Mouse (Mus musculus): ENCODE measurements at regions not wholly inside any gene's neighbourhood (a gene's known extent, or its start where the extent isn't known, plus 50 kb on each side); places are given as distances from the start of the nearest gene placed in this dataset.

DNA sequence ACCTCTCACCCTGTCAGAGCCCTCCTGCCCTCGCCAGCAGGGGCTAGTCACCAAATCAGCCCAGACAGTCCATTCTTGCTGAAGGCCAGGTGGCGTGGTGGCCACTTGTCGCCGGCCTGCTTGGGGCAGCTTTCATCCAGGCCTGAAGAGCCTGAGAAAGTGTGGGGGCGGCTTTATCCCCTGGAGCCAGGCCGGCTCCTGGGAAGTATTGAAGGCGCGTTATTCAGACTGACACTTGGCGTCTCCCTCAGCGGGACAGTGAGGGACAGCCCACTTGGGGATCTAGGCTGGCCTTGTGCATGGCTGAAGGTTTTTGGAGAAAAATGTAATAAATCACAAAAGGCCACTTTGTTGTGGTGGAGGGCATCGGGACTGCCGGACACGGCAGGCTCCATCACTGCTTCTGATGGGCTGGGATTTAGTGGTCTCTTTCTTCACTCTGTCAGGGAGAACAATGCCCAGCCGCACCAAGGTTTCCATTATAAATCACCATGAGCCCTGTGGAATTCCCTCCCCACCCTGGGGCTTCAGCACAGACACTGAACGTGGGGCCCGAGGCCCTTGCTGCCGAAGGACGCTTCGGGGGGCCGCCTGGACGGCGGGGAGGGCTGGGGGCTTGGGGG is 75.8 kb upstream of the Ccnd1 start:
- Histone ChIP-seq H3K27me3 (ENCODE audit: control insufficient read depth, insufficient read depth, low read length) (no peaks in the 10 kb centered on the region), H3K4me1 (replicated peaks; ENCODE audit: control insufficient read depth in 2 of 2, insufficient read depth in 2 of 2, low read length in 1 of 2) (peaks cover 0 to 4% of the 10 kb centered on the region in 2 experiments; a peak in 2 of 4 replicates), H3K9ac (replicated peaks) (no peak overlapping the region), H3K36me3 (replicated peaks; ENCODE audit: control insufficient read depth, insufficient read depth, low read depth) (no peaks in the 10 kb centered on the region), H3K27ac (no peak overlapping the region), H3K4me3 (ENCODE audit: insufficient read depth in 1 of 2, low read depth in 2 of 2, low read length in 2 of 2) (no peak overlapping the region), H3K9me3 (ENCODE audit: control insufficient read depth, low read length) (no peaks in the 10 kb centered on the region), H3K4me2 (ENCODE audit: low read depth) (no peak overlapping the region)
- DNase-seq (ENCODE audit: low read depth in 3 of 3, low spot score in 3 of 3) = no peak
- no peak for TF ChIP-seq EP300 (IDR thresholded peaks at IDR 0.05; ENCODE audit: low read depth)
- no peak for TF ChIP-seq CTCF (IDR thresholded peaks at IDR 0.05; ENCODE audit: low read depth)
- no peak for ATAC-seq (ENCODE audit: insufficient read depth)
- 61% methylated on average over 22 of the region's 22 CpGs for WGBS (ENCODE audit: insufficient replicate concordance)

DNA sequence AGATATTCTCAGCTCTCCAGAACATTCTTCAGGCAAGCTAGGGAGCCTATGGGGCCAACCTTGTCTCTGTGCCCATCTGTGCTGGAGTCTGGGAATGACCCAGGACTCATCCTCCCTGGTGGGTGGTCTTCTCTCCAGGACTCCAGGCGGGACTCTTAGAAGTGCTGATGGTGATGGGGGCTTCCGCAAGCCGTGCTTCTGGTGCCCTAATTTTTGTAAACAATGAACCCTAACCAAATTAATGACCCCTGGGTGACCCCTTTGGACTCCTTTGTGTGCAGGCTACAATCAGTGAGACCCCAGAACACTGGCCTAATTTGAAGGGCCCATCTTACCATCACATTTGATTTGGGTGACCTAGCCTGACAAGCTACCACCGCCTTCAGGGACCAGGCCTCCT is 71.0 kb upstream of the Ccnd1 start:
- TF ChIP-seq EP300 (IDR thresholded peaks at IDR 0.05; ENCODE audit: low read depth) = no peak
- TF ChIP-seq CTCF (IDR thresholded peaks at IDR 0.05; ENCODE audit: low read depth) = no peak
- Histone ChIP-seq H3K4me2 (ENCODE audit: low read depth) (no peak overlapping the region), H3K27ac (no peak overlapping the region), H3K4me1 (replicated peaks; ENCODE audit: control insufficient read depth in 2 of 2, insufficient read depth in 2 of 2, low read length in 1 of 2) (peaks cover 0 to 3% of the 10 kb centered on the region in 2 experiments; a peak in 2 of 4 replicates), H3K36me3 (replicated peaks; ENCODE audit: control insufficient read depth, insufficient read depth, low read depth) (no peaks in the 10 kb centered on the region), H3K9me3 (ENCODE audit: control insufficient read depth, low read length) (no peaks in the 10 kb centered on the region), H3K4me3 (ENCODE audit: insufficient read depth in 1 of 2, low read depth in 2 of 2, low read length in 2 of 2) (no peak overlapping the region), H3K9ac (replicated peaks) (no peak overlapping the region), H3K27me3 (ENCODE audit: control insufficient read depth, insufficient read depth, low read length) (no peaks in the 10 kb centered on the region)
- ATAC-seq (ENCODE audit: insufficient read depth) = no peak
- no peak for DNase-seq (ENCODE audit: low read depth in 3 of 3, low spot score in 3 of 3)
- 46% methylated on average over 4 of the region's 4 CpGs for WGBS (ENCODE audit: insufficient replicate concordance)

GRCm38 (mm10) chr7:145010004-145010403 is 70.3 kb upstream of the Ccnd1 start:
- Histone ChIP-seq H3K4me3 (ENCODE audit: insufficient read depth in 1 of 2, low read depth in 2 of 2, low read length in 2 of 2) (no peak overlapping the region), H3K4me1 (replicated peaks; ENCODE audit: control insufficient read depth in 2 of 2, insufficient read depth in 2 of 2, low read length in 1 of 2) (peaks cover 0 to 3% of the 10 kb centered on the region in 2 experiments; a peak in 2 of 4 replicates), H3K4me2 (ENCODE audit: low read depth) (no peak overlapping the region), H3K9ac (replicated peaks) (no peak overlapping the region), H3K9me3 (ENCODE audit: control insufficient read depth, low read length) (no peaks in the 10 kb centered on the region), H3K27ac (no peak overlapping the region), H3K27me3 (ENCODE audit: control insufficient read depth, insufficient read depth, low read length) (no peaks in the 10 kb centered on the region), H3K36me3 (replicated peaks; ENCODE audit: control insufficient read depth, insufficient read depth, low read depth) (no peaks in the 10 kb centered on the region)
- DNase-seq (ENCODE audit: low read depth in 3 of 3, low spot score in 3 of 3) (no peak), ATAC-seq (ENCODE audit: insufficient read depth) (no peak)
- WGBS (ENCODE audit: insufficient replicate concordance) = 58% methylated on average over 3 of the region's 3 CpGs
- TF ChIP-seq CTCF (IDR thresholded peaks at IDR 0.05; ENCODE audit: low read depth) (no peak), EP300 (IDR thresholded peaks at IDR 0.05; ENCODE audit: low read depth) (no peak)

GRCm38 (mm10) chr7:145008662-145009333 is 69.1 kb upstream of the Ccnd1 start:
- TF ChIP-seq CTCF (IDR thresholded peaks at IDR 0.05; ENCODE audit: low read depth) = no peak
- no peak for TF ChIP-seq EP300 (IDR thresholded peaks at IDR 0.05; ENCODE audit: low read depth)
- Histone ChIP-seq H3K9ac (replicated peaks) (no peak overlapping the region), H3K27ac (no peak overlapping the region), H3K27me3 (ENCODE audit: control insufficient read depth, insufficient read depth, low read length) (no peaks in the 10 kb centered on the region), H3K36me3 (replicated peaks; ENCODE audit: control insufficient read depth, insufficient read depth, low read depth) (no peaks in the 10 kb centered on the region), H3K4me1 (replicated peaks; ENCODE audit: control insufficient read depth in 2 of 2, insufficient read depth in 2 of 2, low read length in 1 of 2) (peaks cover 0 to 3% of the 10 kb centered on the region in 2 experiments; a peak in 2 of 4 replicates), H3K4me2 (ENCODE audit: low read depth) (no peak overlapping the region), H3K9me3 (ENCODE audit: control insufficient read depth, low read length) (no peaks in the 10 kb centered on the region), H3K4me3 (ENCODE audit: insufficient read depth in 1 of 2, low read depth in 2 of 2, low read length in 2 of 2) (no peak overlapping the region)
- 50% methylated on average over 7 of the region's 7 CpGs for WGBS (ENCODE audit: insufficient replicate concordance)
- ATAC-seq (ENCODE audit: insufficient read depth) = no peak
- DNase-seq (ENCODE audit: low read depth in 3 of 3, low spot score in 3 of 3) = no peak

GRCm38 (mm10) chr7:145007216-145007615 is 67.5 kb upstream of the Ccnd1 start:
- Histone ChIP-seq H3K27ac (no peak overlapping the region), H3K36me3 (replicated peaks; ENCODE audit: control insufficient read depth, insufficient read depth, low read depth) (no peaks in the 10 kb centered on the region), H3K4me1 (replicated peaks; ENCODE audit: control insufficient read depth in 2 of 2, insufficient read depth in 2 of 2, low read length in 1 of 2) (peaks cover 0 to 3% of the 10 kb centered on the region in 2 experiments; a peak in 2 of 4 replicates), H3K9ac (replicated peaks) (no peak overlapping the region), H3K9me3 (ENCODE audit: control insufficient read depth, low read length) (no peaks in the 10 kb centered on the region), H3K27me3 (ENCODE audit: control insufficient read depth, insufficient read depth, low read length) (no peaks in the 10 kb centered on the region), H3K4me2 (ENCODE audit: low read depth) (no peak overlapping the region), H3K4me3 (ENCODE audit: insufficient read depth in 1 of 2, low read depth in 2 of 2, low read length in 2 of 2) (no peak overlapping the region)
- 61% methylated on average over 2 of the region's 2 CpGs for WGBS (ENCODE audit: insufficient replicate concordance)
- DNase-seq (ENCODE audit: low read depth in 3 of 3, low spot score in 3 of 3) (no peak), ATAC-seq (ENCODE audit: insufficient read depth) (no peak)
- TF ChIP-seq EP300 (IDR thresholded peaks at IDR 0.05; ENCODE audit: low read depth) = no peak
- no peak for TF ChIP-seq CTCF (IDR thresholded peaks at IDR 0.05; ENCODE audit: low read depth)

Measured in liver, embryonic 14.5 days (tissue).